Mouse (Mus musculus): ENCODE data around the gene Cspg4. TPM values are rescaled to one million over a fixed set of nuclear protein-coding genes. Genes with fewer than 3 reads are reported as not detected.

Gene Cspg4
- polyA plus RNA-seq, 1 experiment from 2014 or later, result 29.3 TPM

DNA sequence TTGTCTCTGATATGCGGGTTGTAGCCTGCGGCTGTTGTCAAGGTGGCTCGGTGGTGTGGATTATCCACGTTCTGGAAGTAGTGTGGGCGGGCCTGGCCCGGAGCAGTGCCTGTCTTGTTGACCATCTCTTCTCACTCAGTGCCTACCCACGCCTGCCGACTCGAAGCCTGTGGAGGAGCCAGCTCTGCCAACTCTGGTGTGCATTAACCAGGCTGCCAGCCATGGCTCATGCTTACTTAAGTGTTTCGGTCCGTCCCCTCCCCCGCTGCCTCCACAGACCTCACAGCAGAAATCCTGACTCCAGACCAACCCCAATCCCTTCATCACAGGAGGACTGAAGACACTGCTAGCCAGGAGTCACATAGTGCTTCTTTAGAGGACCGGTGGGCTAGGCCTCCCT lies 4.7 kb downstream of the Cspg4 start:
- Histone ChIP-seq H3K4me1 (ENCODE audit: control insufficient read depth, insufficient read depth, low read length) (peaks cover 81% of the 10 kb centered on the region), H3K4me3 (ENCODE audit: low read length) (no peak overlapping the region), H3K27me3 (ENCODE audit: control insufficient read depth, insufficient read depth, low read length) (no peaks in the 10 kb centered on the region), H3K9ac (ENCODE audit: low read length) (no peak overlapping the region), H3K36me3 (ENCODE audit: control insufficient read depth, insufficient read depth) (peaks cover 3% of the 10 kb centered on the region), H3K27ac (ENCODE audit: low read length) (peak overlapping the region; percentile 88; the same call in 1 of the 2 replicates), H3K4me2 (ENCODE audit: low read depth, low read length) (no peak overlapping the region), H3K9me3 (replicated peaks; ENCODE audit: control insufficient read depth, low read length) (no peaks in the 10 kb centered on the region)
- WGBS, result 52% methylated on average over 13 of the region's 13 CpGs
- ATAC-seq (replicated peaks; ENCODE audit: extremely low read depth, insufficient read depth, low FRiP score), result no peak

DNA sequence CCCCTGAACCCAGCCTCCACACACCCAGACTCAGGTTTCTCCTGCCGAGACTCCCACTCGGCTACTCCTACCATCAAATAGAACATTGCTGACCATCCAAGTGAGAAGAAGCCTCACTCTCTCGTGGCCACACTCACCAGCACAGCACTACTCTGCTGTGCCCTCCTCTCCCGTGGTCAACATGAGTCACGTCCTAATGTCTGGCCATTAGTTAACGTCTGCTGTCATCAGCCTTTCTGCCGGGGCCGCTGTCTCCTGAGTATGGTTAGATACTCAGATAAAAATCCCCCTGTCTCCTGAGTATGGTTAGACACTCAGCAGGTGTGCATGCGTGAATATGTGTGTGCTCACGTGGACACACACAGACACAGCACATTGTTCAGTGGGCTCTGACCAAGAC lies 5.9 kb downstream of the Cspg4 start:
- Histone ChIP-seq H3K36me3 (ENCODE audit: control insufficient read depth, insufficient read depth) (peaks cover 9% of the 10 kb centered on the region), H3K9me3 (replicated peaks; ENCODE audit: control insufficient read depth, low read length) (no peaks in the 10 kb centered on the region), H3K9ac (ENCODE audit: low read length) (peak overlapping the region; percentile 51; the same call in 1 of the 2 replicates), H3K4me1 (ENCODE audit: control insufficient read depth, insufficient read depth, low read length) (peaks cover 79% of the 10 kb centered on the region), H3K27ac (ENCODE audit: low read length) (peak overlapping the region; percentile 88), H3K4me3 (ENCODE audit: low read length) (peak overlapping the region; percentile 19), H3K27me3 (ENCODE audit: control insufficient read depth, insufficient read depth, low read length) (no peaks in the 10 kb centered on the region), H3K4me2 (ENCODE audit: low read depth, low read length) (peak overlapping the region; percentile 56)
- 19% methylated on average over 10 of the region's 10 CpGs for WGBS
- no peak for ATAC-seq (replicated peaks; ENCODE audit: extremely low read depth, insufficient read depth, low FRiP score)

- Histone ChIP-seq H3K9ac (ENCODE audit: low read length) (peak overlapping the region; percentile 51; the same call in 1 of the 2 replicates), H3K36me3 (ENCODE audit: control insufficient read depth, insufficient read depth) (peaks cover 11% of the 10 kb centered on the region)
These were observed 6.4 kb downstream of the Cspg4 start for GRCm38 (mm10) chr9:56871191-56871590.

DNA sequence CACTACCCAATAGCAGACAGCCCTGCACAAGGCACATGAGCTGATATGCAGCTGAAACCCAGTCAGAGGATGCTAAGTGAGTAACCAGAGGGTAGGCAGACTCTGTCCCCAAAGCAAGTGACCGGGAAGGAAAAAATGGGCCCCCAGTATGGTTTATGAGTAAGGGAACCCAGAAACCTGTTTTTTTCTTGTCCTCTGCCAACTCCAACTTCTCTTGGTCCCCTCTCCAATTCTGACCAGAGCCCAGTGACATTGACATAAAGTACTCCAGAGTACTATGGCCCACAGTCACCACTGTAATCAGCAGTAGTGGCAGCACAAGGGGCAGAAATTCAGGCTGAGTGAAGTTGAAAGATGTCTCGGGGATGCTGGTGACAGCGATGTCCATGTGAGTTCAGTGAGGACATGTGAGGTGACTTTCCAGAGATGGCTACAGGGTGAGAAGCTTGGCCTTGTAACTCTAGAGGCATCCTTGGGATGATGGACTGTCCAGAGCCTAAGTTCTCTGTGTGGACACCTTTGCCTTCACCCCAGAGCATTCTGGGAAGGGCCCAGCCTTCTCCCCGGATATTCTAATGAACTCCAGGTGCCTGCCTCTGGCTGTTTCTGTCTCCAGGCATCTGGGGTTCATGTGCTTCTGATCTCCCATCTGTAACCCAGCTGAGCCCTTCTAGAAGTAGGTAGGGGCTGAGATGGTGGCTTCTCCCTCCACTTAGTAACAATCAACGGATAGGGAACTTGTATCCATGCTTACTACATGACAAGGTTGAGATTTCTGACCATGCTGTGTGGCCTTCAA lies 7.5 kb downstream of the Cspg4 start:
- Histone ChIP-seq H3K4me1 (ENCODE audit: control insufficient read depth, insufficient read depth, low read length) (peaks cover 80% of the 10 kb centered on the region), H3K4me3 (ENCODE audit: low read length) (no peak overlapping the region), H3K36me3 (ENCODE audit: control insufficient read depth, insufficient read depth) (peaks cover 11% of the 10 kb centered on the region), H3K27me3 (ENCODE audit: control insufficient read depth, insufficient read depth, low read length) (no peaks in the 10 kb centered on the region), H3K27ac (ENCODE audit: low read length) (peak overlapping the region; percentile 88), H3K9me3 (replicated peaks; ENCODE audit: control insufficient read depth, low read length) (no peaks in the 10 kb centered on the region), H3K9ac (ENCODE audit: low read length) (peak overlapping the region; percentile 55; the same call in 1 of the 2 replicates), H3K4me2 (ENCODE audit: low read depth, low read length) (no peak overlapping the region)
- ATAC-seq (replicated peaks; ENCODE audit: extremely low read depth, insufficient read depth, low FRiP score), result no peak
- 65% methylated on average over 5 of the region's 5 CpGs for WGBS

More at GRCm38 (mm10) chr9:56871191-56871590, 6.4 kb downstream of the Cspg4 start:
- ATAC-seq (replicated peaks; ENCODE audit: extremely low read depth, insufficient read depth, low FRiP score), result peak; percentile 38
- Histone ChIP-seq H3K4me1 (ENCODE audit: control insufficient read depth, insufficient read depth, low read length) (peaks cover 82% of the 10 kb centered on the region), H3K4me3 (ENCODE audit: low read length) (peak overlapping the region; percentile 19), H3K4me2 (ENCODE audit: low read depth, low read length) (peak overlapping the region; percentile 56), H3K27ac (ENCODE audit: low read length) (peak overlapping the region; percentile 88), H3K9me3 (replicated peaks; ENCODE audit: control insufficient read depth, low read length) (no peaks in the 10 kb centered on the region), H3K27me3 (ENCODE audit: control insufficient read depth, insufficient read depth, low read length) (no peaks in the 10 kb centered on the region)
- WGBS, result 16% methylated on average over 5 of the region's 5 CpGs

- peak overlapping the region; percentile 11; the same call in 1 of the 2 replicates for H3K4me2 ChIP-seq (ENCODE audit: low read depth, low read length)
- WGBS, result 43% methylated on average over 1 of the region's 1 CpGs
- H3K36me3 ChIP-seq (ENCODE audit: control insufficient read depth, insufficient read depth), result peaks cover 11% of the 10 kb centered on the region
- no peaks in the 10 kb centered on the region for H3K9me3 ChIP-seq (replicated peaks; ENCODE audit: control insufficient read depth, low read length)
- H3K9ac ChIP-seq (ENCODE audit: low read length), result peak overlapping the region; percentile 53
- ATAC-seq (replicated peaks; ENCODE audit: extremely low read depth, insufficient read depth, low FRiP score), result 0 out of 2 replicates have a peak, but pooled peaks have one; percentile 18
- H3K27ac ChIP-seq (ENCODE audit: low read length), result peak overlapping the region; percentile 88
- peaks cover 72% of the 10 kb centered on the region for H3K4me1 ChIP-seq (ENCODE audit: control insufficient read depth, insufficient read depth, low read length)
- no peaks in the 10 kb centered on the region for H3K27me3 ChIP-seq (ENCODE audit: control insufficient read depth, insufficient read depth, low read length)
- H3K4me3 ChIP-seq (ENCODE audit: low read length), result no peak overlapping the region
These were observed 8.3 kb downstream of the Cspg4 start for GRCm38 (mm10) chr9:56873097-56873496.

DNA sequence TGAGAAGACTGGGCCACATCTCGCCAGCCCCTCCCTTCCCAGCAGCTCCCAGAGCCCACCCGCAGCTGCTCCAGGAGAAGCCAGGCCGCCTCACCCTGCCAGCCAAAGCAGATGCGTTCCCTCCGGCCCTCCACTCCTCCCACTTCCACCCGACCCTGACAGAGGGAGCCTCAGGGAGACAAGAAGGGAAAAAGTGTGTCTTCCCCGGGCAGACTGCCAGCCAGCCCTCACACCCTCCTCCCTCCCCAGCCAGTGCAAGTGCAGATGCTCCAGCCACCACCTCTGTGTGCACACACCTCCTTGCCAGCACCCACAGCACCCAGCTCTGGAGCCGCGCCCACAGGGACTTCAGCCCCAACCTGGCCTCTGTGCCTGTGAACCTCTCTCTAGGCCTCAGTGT lies 12.0 kb downstream of the Cspg4 start:
- Histone ChIP-seq H3K4me3 (ENCODE audit: low read length) (no peak overlapping the region), H3K9me3 (replicated peaks; ENCODE audit: control insufficient read depth, low read length) (no peaks in the 10 kb centered on the region), H3K27ac (ENCODE audit: low read length) (no peak overlapping the region), H3K27me3 (ENCODE audit: control insufficient read depth, insufficient read depth, low read length) (no peaks in the 10 kb centered on the region), H3K4me2 (ENCODE audit: low read depth, low read length) (no peak overlapping the region), H3K4me1 (ENCODE audit: control insufficient read depth, insufficient read depth, low read length) (peaks cover 52% of the 10 kb centered on the region), H3K9ac (ENCODE audit: low read length) (0 out of 2 replicates have a peak overlapping the region, but pooled peaks have one; percentile 10), H3K36me3 (ENCODE audit: control insufficient read depth, insufficient read depth) (peaks cover 8% of the 10 kb centered on the region)
- ATAC-seq (replicated peaks; ENCODE audit: extremely low read depth, insufficient read depth, low FRiP score), result no peak
- 29% methylated on average over 9 of the region's 9 CpGs for WGBS

DNA sequence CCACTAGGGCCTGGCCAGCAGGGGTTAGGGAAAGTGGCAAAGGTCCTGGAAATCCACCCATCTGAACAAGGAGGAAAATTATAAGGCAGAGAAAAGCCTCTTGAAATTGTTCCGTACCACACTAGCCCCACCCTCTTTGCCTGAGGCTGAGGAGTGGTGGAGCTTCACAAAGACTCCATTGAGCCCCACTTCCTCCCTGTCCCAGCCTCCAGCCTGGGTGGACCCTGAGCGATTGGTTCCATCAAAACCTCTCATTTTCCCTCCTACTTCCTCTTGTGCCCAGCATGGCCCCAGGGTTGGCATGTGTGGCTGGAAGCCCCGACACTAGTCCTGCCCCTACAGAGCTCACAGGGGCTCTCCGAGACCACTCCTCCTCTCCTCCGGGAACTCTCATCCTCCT lies 12.5 kb downstream of the Cspg4 start:
- H3K27me3 ChIP-seq (ENCODE audit: control insufficient read depth, insufficient read depth, low read length), result no peaks in the 10 kb centered on the region
- peaks cover 8% of the 10 kb centered on the region for H3K36me3 ChIP-seq (ENCODE audit: control insufficient read depth, insufficient read depth)
- H3K27ac ChIP-seq (ENCODE audit: low read length), result no peak overlapping the region
- no peak overlapping the region for H3K4me3 ChIP-seq (ENCODE audit: low read length)
- WGBS, result 82% methylated on average over 5 of the region's 5 CpGs
- ATAC-seq (replicated peaks; ENCODE audit: extremely low read depth, insufficient read depth, low FRiP score), result no peak
- peaks cover 51% of the 10 kb centered on the region for H3K4me1 ChIP-seq (ENCODE audit: control insufficient read depth, insufficient read depth, low read length)
- H3K4me2 ChIP-seq (ENCODE audit: low read depth, low read length), result no peak overlapping the region
- no peaks in the 10 kb centered on the region for H3K9me3 ChIP-seq (replicated peaks; ENCODE audit: control insufficient read depth, low read length)
- H3K9ac ChIP-seq (ENCODE audit: low read length), result no peak overlapping the region

DNA sequence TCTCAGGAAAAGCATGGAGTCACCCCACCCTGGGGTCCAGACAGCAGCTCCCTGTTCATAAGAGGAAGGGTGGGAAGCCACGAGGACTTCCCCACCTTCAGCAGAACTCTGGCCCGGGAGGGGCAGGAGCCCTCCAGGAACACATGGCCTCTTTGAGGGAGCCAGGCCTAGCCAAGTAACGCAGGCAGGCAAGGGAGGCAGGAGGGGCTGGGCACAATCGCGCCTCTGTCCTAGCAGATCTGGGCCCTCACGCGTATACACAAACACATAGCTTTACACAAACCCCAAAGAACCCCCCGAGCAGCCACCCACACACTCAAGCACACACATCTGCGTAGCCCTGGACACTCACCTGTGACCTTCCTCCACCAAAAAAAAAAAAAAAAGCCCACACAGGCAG lies 16.0 kb downstream of the Cspg4 start:
- peaks cover 42% of the 10 kb centered on the region for H3K4me1 ChIP-seq (ENCODE audit: control insufficient read depth, insufficient read depth, low read length)
- WGBS, result 51% methylated on average over 9 of the region's 9 CpGs
- H3K4me3 ChIP-seq (ENCODE audit: low read length), result no peak overlapping the region
- peak overlapping the region; percentile 47; the same call in 1 of the 2 replicates for H3K27ac ChIP-seq (ENCODE audit: low read length)
- no peak overlapping the region for H3K4me2 ChIP-seq (ENCODE audit: low read depth, low read length)
- no peak for ATAC-seq (replicated peaks; ENCODE audit: extremely low read depth, insufficient read depth, low FRiP score)
- no peaks in the 10 kb centered on the region for H3K27me3 ChIP-seq (ENCODE audit: control insufficient read depth, insufficient read depth, low read length)
- H3K9ac ChIP-seq (ENCODE audit: low read length), result no peak overlapping the region; the same call in 1 of the 2 replicates
- H3K36me3 ChIP-seq (ENCODE audit: control insufficient read depth, insufficient read depth), result peaks cover 7% of the 10 kb centered on the region
- H3K9me3 ChIP-seq (replicated peaks; ENCODE audit: control insufficient read depth, low read length), result no peaks in the 10 kb centered on the region

- no peak overlapping the region for H3K4me2 ChIP-seq (ENCODE audit: low read depth, low read length)
- H3K4me3 ChIP-seq (ENCODE audit: low read length), result no peak overlapping the region
- H3K27ac ChIP-seq (ENCODE audit: low read length), result peak overlapping the region; percentile 65
- H3K9me3 ChIP-seq (replicated peaks; ENCODE audit: control insufficient read depth, low read length), result no peaks in the 10 kb centered on the region
- ATAC-seq (replicated peaks; ENCODE audit: extremely low read depth, insufficient read depth, low FRiP score), result peak; percentile 15; the same call in 1 of the 2 replicates
- H3K36me3 ChIP-seq (ENCODE audit: control insufficient read depth, insufficient read depth), result peaks cover 9% of the 10 kb centered on the region
- WGBS, result 71% methylated on average over 3 of the region's 3 CpGs
- peaks cover 34% of the 10 kb centered on the region for H3K4me1 ChIP-seq (ENCODE audit: control insufficient read depth, insufficient read depth, low read length)
- H3K9ac ChIP-seq (ENCODE audit: low read length), result 0 out of 2 replicates have a peak overlapping the region, but pooled peaks have one; percentile 21
- no peaks in the 10 kb centered on the region for H3K27me3 ChIP-seq (ENCODE audit: control insufficient read depth, insufficient read depth, low read length)
These were observed 16.8 kb downstream of the Cspg4 start for GRCm38 (mm10) chr9:56881539-56882082.
